Mouse (Mus musculus): ENCODE results near the gene Golph3.

Gene Golph3

DNA sequence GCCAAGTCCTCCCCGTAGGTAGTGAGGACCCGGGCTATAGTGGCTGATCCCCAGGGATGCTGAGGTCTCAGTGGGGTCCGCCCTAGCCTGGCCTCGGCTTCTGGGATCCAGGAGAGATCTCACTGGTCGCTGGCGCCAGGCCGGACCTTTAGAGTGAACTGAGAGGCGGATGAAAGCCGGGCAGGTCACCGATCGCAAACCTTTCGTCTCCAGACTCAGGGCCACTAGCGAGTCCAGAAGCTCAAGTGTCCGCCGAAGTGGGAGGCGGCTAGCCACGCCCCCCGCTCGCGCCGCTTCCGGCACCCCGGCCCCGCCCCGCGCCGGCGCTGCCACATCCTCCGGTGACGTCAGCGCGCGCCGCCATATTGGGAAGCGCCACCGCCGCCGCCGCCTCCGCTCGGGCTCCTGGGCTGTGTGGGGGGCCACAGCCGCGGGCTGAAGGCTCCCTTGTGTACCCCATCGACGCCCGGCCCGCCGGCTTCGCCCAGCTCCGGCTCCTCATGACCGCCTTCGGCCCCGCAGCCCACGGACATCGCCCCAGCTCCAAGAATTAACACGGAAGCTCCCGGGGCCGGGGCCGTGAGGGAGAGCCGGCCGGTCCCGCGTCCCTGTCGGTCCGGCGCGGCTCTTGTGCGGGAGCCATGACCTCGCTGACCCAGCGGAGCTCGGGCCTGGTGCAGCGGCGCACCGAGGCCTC is at the start of gene Golph3:
Golph3 (plus strand) TSS at position 360 of the 697 bp plus-strand sequence.
- in situ Hi-C loops (cut with MboI; ENCODE audit: unreplicated experiment in 2 of 2): no loop called here

DNA sequence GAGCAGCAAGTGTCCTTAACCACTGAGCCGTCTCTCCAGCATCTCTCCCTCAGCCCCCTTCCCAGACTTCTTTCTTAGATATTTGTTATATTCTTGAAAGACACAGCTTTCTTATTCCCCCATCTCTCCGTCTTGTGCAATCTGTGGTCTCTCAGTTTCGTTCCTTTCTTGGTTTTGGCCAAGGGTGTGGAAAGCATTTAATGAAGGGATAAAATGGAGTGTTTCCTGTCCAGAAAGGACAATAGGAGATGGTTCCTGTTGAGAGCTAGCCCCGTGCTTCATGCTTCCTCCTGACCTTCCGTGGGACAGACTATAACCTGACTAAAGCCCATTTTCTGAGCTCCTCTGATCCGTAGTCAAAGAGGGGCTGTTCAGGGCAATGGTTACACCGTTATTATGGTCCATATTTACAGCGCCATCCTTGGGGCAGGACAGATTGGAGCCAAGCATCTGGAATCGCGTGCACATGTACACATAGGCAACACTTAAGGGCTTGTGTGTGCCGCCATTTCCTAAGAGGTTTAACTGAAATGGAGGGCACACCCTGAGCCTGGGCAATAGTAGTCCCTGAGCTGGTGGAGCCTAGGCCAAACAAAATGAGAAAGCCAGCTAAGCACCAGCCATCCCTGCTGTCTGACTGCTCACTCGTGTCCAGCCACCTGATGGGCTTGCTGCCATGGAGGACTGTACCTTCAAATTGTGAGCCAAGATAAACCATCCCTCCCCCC is 47.8 kb upstream of the Golph3 start:
- in situ Hi-C loops (cut with MboI; ENCODE audit: unreplicated experiment in 2 of 2): loop anchor here in 1 of 2 experiments (10.0 to 25.0 kb wide), 2 partner anchors 179 to 1236 kb away; partner anchors contain the start of gene Rxfp3

DNA sequence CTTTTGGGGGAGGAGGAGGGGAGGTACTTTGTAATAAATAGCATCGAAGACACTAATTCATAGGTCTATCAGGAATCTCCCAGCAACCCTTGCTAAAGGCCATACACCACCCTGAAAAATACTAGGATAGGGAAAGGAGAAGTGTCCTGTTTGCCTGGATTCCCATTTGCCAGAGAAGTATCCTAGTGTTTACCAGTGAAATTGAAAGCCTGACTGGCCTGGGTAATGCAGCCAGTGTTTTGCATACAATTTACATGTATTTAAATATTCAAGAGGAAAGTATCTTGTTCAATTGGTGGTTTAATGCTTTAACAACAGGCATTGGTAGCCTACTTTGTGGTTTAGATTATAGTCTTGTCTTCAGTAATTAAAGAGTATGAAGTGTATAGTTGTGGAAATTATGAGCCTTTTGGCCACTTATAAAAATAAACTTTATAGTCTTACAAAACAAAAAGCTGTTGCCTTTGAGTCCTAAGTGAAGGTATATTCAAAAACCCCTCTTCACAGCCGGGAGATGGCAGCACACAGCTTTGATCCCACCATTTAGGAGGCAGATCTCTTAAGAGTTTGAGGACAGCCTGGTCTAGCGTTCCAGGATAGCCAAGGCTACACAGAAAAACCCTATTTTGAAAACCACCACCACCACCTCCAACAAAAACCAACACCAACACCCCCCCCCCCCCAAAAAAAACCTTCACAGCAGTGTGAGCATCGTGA is 47.0 kb upstream of the Golph3 start:
- in situ Hi-C loops (cut with MboI; ENCODE audit: unreplicated experiment in 2 of 2): loop anchor here in 1 of 2 experiments (10.0 to 25.0 kb wide), 2 partner anchors 179 to 1237 kb away; partner anchors contain the start of gene Rxfp3

DNA sequence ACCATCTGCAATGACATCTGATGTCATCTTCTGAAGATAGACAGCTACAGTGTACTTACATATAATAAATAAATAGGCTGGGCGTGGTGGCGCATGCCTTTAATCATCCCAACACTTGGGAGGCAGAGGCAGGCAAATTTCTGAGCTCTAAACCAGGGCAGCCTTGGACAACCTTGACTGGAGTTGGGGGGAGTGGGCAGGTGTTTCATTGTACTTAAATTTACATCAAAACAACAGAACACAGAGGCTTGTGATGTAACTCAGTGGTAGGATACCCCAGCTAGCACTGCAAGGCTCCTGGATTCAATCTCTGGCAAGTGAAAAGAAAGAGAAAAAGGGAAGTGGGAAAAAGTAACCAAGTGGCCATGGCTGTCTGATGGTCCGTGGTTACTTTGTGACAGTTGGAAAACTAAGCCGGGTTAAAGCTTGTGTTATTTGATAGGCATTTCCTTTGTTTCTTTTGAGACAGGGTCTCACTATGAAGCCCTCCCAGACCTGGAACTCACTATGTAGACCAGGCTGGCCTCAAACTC is 46.1 kb upstream of the Golph3 start:
- in situ Hi-C loops (cut with MboI; ENCODE audit: unreplicated experiment in 2 of 2): loop anchor here in 1 of 2 experiments (10.0 to 25.0 kb wide), 3 partner anchors 180 to 863 kb away; no protein-coding TSS in a partner anchor

DNA sequence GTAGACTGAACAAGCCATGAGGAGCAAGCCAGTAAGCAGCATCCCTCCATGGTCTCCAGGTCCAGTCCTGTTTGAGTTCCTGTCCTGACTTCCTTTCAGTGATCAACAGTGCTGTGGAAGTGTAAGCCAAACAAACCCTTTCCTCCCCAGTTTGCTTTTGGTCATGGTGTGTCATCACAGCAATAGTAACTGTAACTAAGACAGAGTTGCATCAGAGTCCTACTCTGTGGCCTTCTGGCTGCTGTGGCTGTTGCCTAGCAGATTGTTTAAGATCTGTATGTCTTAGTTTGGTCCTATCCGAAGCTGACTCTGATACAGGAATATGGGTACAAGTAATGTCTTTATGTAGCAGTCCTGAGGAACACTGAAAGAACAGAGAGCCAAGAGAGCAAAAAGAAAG is 41.4 kb upstream of the Golph3 start:
- in situ Hi-C loops (cut with MboI; ENCODE audit: unreplicated experiment in 2 of 2): loop anchor here in 1 of 2 experiments (10.0 to 25.0 kb wide), 3 partner anchors 185 to 868 kb away; no protein-coding TSS in a partner anchor

DNA sequence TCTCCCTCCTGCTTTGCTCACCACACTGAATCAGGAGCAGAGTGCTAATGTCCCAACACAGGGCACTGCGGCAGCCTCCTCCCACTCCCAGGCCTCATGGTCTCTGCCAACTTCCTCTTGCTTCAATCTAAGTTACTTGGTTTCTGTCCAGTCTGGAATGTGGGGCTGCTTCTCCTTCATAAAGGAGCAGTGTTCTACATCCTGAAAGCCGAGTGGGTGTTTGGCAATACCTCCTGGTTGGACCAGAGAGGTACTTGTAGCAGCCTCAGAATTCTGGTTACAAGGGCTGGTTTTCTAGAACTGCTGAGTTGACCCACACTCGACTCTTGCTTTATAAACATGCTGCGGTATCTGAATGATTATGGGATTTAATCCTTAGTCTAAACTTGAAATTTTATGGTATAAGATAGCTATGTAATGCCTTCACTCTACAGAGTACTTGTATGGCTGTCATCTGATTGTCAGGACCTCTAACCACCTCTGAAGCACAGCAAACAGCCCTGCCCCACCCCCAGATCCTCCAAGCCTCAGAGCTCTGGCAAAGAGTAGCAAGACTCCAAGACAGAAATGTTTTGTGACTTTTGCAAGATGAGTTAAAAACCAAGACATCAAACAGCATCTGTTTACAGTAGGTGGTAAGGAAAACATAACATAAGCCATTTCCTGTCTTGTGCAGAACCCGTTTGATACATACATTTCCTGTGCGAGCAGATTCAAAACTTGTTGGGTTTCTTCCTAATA is 36.3 kb upstream of the Golph3 start:
- in situ Hi-C loops (cut with MboI; ENCODE audit: unreplicated experiment in 2 of 2): loop anchor here in 1 of 2 experiments (25.0 kb wide), 2 partner anchors 698 to 873 kb away; no protein-coding TSS in a partner anchor

DNA sequence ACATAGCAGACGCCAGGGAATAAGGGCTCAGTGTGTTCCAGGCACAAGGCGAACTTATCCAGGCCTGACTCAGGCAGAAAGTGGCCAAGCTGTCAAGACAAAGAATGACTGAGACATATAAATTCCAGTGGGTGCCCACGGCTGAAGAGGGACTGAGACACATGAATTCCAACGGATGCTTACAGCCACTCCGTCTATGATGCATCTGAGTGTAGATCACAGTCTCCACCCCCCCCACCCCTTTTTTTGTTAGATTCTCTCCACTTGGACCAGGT is 35.8 kb upstream of the Golph3 start:
- in situ Hi-C loops (cut with MboI; ENCODE audit: unreplicated experiment in 2 of 2): loop anchor here in 1 of 2 experiments (25.0 kb wide), 2 partner anchors 698 to 873 kb away; no protein-coding TSS in a partner anchor

DNA sequence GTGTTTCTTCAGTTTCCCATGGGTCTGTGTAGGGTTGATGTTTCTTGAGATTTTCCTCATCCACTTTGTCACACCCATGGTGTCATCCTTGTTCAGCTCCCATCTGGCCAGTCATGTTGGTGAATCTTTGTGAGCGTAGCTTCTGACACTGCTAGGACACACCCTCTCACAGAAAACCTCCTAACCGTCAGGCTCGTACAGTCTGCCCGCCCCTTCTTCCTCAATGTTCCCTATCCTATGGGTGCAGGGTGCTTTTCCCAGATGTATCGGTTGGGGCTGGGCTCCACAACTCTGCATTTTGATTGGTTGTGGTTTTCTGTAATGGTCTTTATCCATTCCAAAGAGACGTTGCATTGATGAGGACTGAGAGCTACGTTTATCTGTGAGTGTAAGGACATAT is 30.9 kb upstream of the Golph3 start:
- in situ Hi-C loops (cut with MboI; ENCODE audit: unreplicated experiment in 2 of 2): loop anchor here in 1 of 2 experiments (25.0 kb wide), 2 partner anchors 703 to 878 kb away; no protein-coding TSS in a partner anchor

DNA sequence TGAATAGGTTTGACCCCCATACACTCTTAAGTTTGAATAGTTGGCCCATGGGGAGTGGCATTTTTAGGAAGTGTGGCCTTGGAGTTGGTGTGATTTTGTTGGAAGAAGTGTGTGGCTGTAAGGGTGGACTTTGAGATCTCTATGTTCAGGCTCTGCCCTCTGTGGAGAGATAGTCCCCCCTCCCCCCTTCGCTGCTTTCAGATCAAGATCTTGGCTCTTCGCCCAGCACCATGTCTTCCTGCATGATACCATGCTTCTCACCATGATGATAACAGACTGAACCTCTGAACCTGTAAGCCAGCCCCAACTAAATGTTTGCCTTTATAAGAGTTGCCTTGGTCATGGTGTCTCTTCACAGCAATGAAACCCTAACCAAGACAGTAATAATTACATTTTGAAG is 29.5 kb upstream of the Golph3 start:
- in situ Hi-C loops (cut with MboI; ENCODE audit: unreplicated experiment in 2 of 2): loop anchor here in 1 of 2 experiments (25.0 kb wide), 2 partner anchors 704 to 879 kb away; no protein-coding TSS in a partner anchor

DNA sequence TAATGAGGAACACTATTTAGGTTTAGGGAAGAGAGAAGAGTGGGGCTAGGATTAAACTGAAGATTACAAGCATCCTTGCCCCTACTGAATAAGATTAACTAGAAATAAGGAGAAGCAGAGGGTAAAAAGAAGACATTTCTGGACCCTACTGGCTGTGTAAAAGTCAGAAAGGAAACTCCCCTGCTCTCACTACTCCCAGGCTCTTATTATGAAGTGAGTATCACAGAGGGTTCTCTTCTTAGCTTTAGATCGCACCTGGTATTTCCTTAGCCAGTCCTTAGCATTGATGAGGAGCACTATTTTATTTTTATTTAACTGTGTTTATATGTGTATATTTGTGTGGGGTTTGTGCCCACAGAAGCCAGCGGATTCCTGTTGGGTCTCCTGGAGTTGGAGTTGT is 25.0 kb upstream of the Golph3 start:
- in situ Hi-C loops (cut with MboI; ENCODE audit: unreplicated experiment in 2 of 2): loop anchor here in 1 of 2 experiments (25.0 kb wide), 2 partner anchors 709 to 884 kb away; no protein-coding TSS in a partner anchor

DNA sequence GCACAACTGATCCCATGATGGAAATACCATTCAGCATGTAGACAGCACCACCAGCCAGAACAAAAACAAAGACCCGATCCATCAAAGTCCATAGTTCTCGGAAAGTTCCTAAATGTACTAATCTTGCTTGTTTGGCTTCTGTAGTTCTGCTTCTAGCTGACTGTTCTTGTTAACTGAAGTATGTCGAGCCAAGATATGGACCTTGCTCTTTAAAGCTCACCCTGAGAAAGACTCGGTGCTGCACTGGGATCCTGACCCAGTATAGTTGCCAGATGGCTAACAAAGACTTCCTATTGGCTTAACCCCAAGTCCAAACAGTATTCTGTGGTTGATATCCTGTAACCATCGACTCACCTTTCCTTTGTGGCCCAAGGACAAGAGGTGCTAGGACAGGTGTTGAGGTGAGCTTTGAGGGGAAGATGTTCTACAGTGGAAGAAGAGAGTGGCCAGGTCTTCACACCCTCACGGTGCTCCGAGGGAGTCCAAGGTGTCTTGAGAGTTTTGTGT is 23.0 kb upstream of the Golph3 start:
- in situ Hi-C loops (cut with MboI; ENCODE audit: unreplicated experiment in 2 of 2): loop anchor here in 1 of 2 experiments (25.0 kb wide), 2 partner anchors 711 to 886 kb away; no protein-coding TSS in a partner anchor

DNA sequence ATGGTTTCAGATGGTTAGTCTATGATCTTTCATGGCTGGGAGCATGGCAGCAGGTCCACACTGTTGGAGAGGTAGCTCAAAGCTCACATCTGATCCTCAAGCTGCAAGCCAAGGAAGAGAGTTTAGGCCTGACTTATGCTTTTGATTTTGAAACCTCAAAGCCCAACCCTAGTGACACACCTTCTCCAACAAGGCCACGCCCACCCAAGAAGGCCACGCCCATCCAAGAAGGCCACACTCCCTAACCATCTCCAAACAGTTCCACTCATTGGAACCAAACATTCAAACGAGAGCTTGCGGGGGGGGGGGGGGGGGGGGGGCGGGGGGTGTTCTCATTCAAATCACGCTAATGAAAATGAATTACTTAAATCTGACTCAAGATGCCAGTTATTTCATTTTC is 19.5 kb upstream of the Golph3 start:
- in situ Hi-C loops (cut with MboI; ENCODE audit: unreplicated experiment in 2 of 2): no loop called here

DNA sequence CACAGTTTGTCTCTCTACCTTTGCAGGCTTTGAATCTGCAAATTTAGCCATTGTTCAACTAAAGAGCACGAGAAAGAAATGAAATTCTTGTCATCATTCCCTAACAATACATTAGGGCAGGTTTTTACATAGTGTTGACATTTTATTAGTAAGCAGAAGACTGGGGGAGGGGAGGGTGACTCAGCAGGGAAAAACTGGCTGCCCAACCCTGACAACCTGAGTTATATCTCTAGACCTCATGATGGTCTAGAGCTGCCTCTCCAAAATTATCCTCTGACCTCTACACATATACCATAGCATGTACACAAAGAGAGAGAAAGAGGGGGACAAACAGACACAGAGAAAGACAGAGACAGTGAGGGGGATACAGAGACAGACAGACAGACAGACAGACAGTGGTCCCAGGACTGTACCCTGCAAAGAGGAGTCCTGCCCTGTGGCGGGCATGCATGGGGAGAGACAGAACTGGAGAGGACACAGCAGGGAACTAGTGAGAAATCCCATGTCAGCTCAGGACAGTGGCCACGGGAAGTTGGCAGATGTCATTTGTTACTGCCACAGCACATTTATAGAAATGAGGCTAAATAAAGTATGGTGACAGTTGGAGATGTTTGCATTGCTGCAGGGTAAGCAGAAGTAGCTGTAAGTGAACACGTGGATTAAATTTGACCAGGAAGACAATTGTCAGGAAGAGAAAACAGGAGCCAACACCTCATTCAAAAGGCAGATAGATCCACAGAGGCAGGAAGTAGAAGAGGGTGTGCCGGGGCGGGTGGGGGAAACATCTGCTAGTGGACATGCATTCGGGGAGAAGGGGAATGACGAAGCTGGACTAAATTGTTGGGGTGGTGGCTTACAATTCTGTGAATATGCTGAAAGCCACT is 14.8 kb upstream of the Golph3 start:
- in situ Hi-C loops (cut with MboI; ENCODE audit: unreplicated experiment in 2 of 2): no loop called here

DNA sequence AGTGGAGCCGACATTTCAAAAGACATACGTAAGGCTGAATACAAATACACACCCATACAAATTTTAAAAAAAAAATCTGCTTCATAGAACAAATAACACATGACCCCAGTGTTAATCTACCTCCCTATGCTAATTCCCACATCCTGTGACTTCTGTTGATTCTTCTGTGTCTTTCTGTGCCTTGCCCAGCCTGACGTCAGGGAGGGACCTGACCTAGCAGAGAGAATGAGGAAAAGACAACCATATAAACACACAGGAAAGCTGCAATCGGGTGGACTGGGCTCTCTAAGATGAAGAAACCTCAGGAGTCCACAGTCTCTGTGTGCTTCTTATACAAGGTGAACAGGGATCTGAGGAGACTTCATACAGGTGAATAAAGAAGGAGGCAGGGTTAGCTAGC is 14.1 kb upstream of the Golph3 start:
- in situ Hi-C loops (cut with MboI; ENCODE audit: unreplicated experiment in 2 of 2): no loop called here

DNA sequence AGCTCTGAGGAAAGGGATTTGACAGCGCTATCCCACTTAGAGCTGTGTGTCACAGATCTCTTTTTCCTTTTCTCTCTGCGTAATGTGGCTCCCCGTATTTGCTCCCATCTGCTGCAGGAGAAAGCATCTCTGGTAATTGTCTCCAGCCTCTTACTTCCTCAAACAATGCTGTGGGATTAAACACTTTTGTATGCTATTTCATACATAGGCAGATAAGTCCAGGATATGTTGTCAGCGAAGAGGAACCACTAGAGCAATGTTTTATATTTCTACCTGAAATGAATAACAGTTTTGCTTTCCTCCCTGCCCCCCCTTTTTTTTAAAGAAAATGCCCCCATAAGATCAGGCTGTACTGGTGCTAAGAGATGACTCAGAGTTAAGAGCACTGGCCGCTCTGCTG is 12.7 kb upstream of the Golph3 start:
- in situ Hi-C loops (cut with MboI; ENCODE audit: unreplicated experiment in 2 of 2): no loop called here

DNA sequence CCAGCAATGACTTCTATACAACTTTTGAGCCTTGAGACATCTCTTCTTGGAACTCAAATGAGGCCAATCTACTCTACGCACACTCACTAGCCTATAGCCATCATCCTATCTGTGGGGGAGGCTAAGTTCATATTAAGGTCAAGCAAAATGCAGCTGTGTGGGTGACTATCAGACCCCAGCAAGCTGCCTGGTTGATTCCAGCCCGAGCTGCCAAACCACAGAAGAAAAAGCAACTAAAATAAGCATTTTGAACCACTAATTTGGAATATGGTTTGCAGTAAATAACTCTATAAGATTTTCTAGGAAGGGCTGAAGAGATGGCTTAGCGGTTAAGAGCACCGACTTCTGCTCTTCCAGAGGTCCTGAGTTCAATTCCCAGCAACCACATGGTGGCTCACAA is 10.6 kb upstream of the Golph3 start:
- in situ Hi-C loops (cut with MboI; ENCODE audit: unreplicated experiment in 2 of 2): no loop called here

DNA sequence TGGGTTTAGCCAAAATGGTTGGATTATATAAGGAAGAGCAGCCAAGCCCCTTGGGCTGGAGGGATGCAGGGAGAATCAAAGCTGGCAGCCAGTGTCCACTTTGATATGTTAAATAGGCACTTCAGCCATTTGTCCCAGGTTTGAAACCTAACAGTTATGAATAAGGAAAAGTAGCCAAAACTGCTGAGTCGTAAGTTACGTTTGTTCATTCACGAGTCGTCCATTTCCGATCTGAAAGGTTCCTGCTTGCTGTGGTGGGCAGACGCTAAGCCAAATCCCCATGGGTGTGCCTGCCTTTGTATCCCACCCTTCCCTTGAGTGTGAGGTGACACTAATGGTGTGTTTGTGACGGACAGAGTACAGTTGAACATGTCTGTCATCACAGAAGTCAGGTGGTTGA is 9.8 kb upstream of the Golph3 start:
- in situ Hi-C loops (cut with MboI; ENCODE audit: unreplicated experiment in 2 of 2): no loop called here

DNA sequence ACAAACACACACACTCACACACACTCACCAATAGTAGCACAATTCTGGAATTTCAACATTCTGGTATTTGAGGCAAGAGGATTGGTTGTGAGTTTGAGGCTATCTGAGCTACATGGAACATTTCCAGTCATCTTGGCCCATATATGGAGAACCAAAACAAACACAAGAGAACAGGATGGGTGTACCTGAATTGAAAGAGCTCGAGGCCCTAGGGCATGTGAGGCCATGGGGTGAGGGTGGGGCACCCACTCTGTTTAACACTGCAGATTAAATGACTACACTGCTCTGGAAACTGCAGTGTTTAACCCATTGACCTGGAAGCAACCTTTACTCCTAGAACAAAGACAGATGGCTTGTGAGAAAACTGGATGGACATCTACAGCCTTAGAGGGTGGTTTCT is 8.0 kb upstream of the Golph3 start:
- in situ Hi-C loops (cut with MboI; ENCODE audit: unreplicated experiment in 2 of 2): no loop called here

DNA sequence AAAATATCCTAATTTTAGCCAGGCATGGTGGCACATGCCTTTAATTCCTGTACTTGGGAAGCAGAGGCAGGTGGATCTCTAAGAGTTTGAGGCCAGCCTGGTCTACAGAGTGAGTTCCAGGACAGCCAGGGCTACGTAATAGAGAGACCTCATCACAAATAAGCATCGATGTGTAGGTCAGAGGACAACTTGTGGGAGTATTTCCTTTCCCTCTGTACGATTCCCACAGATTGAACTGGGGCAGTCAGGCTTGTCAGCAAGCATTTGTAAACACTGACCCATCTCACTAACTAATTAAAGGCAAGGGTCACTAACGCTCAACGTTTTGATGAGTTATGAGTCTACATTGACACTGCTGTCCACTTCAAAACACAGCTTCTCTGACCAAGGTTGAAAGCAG is 6.7 kb upstream of the Golph3 start:
- in situ Hi-C loops (cut with MboI; ENCODE audit: unreplicated experiment in 2 of 2): no loop called here

Measured in v-Abl transformed pro-B cells (cell line).